Mouse (Mus musculus) lung, postnatal 0 days (tissue): ENCODE data around the gene Gm20388. TPM values are rescaled to one million over a fixed set of nuclear protein-coding genes. Genes with fewer than 3 reads are reported as not detected.
"Not testable (repeated sequence)": the region's sequence is repeated elsewhere in the genome, so short reads cannot be mapped to it uniquely, and the experiment has no call there.

Source experiments
- ATAC-seq: fragments of 200-750 bp; cut with Nextera tagmentation; 2 replicates; pipeline ENCODE4 v1.8.0; 2017; ENCODE audit warnings: moderate library complexity
- DNase-seq: peaks from one replicate; pipeline ENCODE4 v3.0.0-alpha.2; 2016; ENCODE audit warnings: low spot score
- H3K27ac ChIP-seq: fragments of 300-500 bp; sonication (generic); 2 replicates; pipeline ENCODE4 v1.5.1; 2014; ENCODE audit warnings: antibody characterized with exemption, mild to moderate bottlenecking, low read length, mixed read lengths
- H3K27me3 ChIP-seq: fragments of 300-500 bp; sonication (generic); replicated peaks from 2 replicates; pipeline ENCODE4 v1.6.1; 2014; ENCODE audit warnings: low read length, mixed read lengths; ENCODE audit not compliant: insufficient read depth
- H3K36me3 ChIP-seq: fragments of 300-500 bp; sonication (generic); 2 replicates; pipeline ENCODE4 v1.6.1; 2014; ENCODE audit warnings: low read length, mixed read lengths; ENCODE audit not compliant: insufficient read depth
- H3K4me1 ChIP-seq: fragments of 300-500 bp; sonication (generic); 2 replicates; pipeline ENCODE4 v1.6.1; 2014; ENCODE audit warnings: antibody characterized with exemption, low read depth, low read length, mixed read lengths; ENCODE audit not compliant: insufficient read depth
- H3K4me2 ChIP-seq: fragments of 300-500 bp; sonication (generic); replicated peaks from 2 replicates; pipeline ENCODE4 v1.6.1; 2014; ENCODE audit warnings: low read depth, mild to moderate bottlenecking, low read length, moderate library complexity, mixed read lengths
- H3K4me3 ChIP-seq: fragments of 300-500 bp; sonication (generic); 2 replicates; pipeline ENCODE4 v1.5.1; 2014; ENCODE audit warnings: low read depth, low read length
- H3K9ac ChIP-seq: fragments of 300-500 bp; sonication (generic); replicated peaks from 2 replicates; pipeline ENCODE4 v1.6.1; 2014; ENCODE audit warnings: low read depth, mild to moderate bottlenecking
- H3K9me3 ChIP-seq: fragments of 300-500 bp; sonication (generic); 2 replicates; pipeline ENCODE4 v1.6.1; 2016; ENCODE audit warnings: low read length, mixed read lengths
- CTCF ChIP-seq: IDR thresholded peaks from 2 replicates; pipeline ENCODE4 v1.5.1; 2016; ENCODE audit warnings: antibody characterized with exemption, mild to moderate bottlenecking
- EP300 ChIP-seq: IDR thresholded peaks from 2 replicates; pipeline ENCODE4 v1.6.1; 2016; ENCODE audit warnings: antibody characterized with exemption, mild to moderate bottlenecking, control low read depth
- WGBS: fragments of 180-500 bp; shearing (Covaris S2); extraction: QIAGEN DNeasy Blood & Tissue Kit; methylation state at CpG from one replicate; pipeline ENCODE4 v1.1.7; 2014; 5-methylcytosine and 5-hydroxymethylcytosine counted together
- polyA plus RNA-seq: library from polyadenylated mRNA; unstranded; fragments of >200 nt; fragmentation: Nextera tagmentation; extraction: Ambion mirVana; gene quantifications from 2 replicates; pipeline ENCODE4 v1.2.1, GENCODE M21; 2015

Gm20388 gene
- polyA plus RNA-seq, 1 experiment from 2014 or later, result not detected

DNA sequence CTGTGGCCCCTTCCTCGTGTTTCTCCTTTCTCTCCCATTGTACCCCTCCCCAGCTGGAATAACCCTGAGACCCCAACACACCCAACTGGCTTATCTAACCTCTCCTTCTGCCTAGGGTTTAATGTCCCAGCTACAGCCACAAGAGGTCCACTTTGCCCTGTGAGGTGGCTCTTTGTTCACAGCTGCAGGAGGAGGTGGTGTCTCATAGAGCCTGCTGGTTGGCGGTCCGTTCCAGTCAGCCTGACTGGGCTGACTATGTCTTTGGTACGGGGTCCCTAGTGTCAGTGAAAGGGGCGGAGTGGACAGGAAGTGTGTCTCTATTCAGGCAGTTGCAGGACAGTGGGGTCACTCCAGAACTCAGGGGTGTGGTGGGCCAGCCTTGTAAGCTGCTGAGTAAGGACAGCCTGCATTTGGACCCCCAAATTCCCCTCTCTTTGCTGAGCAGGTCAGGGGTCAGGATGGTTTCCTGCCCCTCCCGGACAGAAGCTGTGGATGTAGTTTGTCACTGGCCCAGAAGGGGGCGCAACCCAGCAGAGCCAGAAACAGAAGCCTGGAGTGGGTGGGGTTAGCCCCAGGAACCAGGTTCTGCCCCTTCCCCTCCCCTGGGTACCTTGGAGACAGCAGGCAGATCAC, 453.6 kb downstream of the Gm20388 start:
- Histone ChIP-seq H3K36me3 (no peaks in the 10 kb centered on the region), H3K9ac (no peak overlapping the region), H3K27me3 (no peaks in the 10 kb centered on the region), H3K4me2 (no peak overlapping the region), H3K4me1 (peaks cover 16% of the 10 kb centered on the region), H3K27ac (peak overlapping the region; percentile 43), H3K4me3 (no peak overlapping the region), H3K9me3 (no peaks in the 10 kb centered on the region)
- WGBS, result 32% methylated on average over 6 of the region's 7 CpGs
- DNase-seq (peak; percentile 46), ATAC-seq (peak; percentile 11; the same call in 1 of the 2 replicates)
- peak; percentile 70 for TF ChIP-seq CTCF
- no peak for TF ChIP-seq EP300

DNA sequence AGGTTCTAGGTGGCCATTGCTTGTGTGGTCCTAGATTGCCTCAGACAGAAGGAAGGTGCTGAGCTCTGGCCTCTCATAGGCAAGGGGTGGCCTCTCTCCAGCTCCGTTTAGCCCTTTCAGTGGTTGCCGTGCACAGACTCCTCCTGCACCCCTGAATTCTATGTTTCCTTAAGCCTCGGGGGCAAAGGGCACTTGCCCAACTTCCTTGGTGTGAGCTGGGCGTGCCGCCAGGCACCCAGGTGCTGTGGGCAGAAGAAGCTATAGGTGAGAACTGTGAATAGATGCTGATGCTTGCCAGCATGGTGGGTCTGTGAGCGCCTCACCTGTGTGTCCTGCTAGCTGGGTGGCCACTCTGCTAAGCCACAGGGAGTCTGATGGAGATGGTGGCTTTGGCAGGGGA, 456.2 kb downstream of the Gm20388 start:
- no peak overlapping the region for H3K4me2 ChIP-seq
- H3K4me3 ChIP-seq, result no peak overlapping the region
- DNase-seq (no peak), ATAC-seq (no peak)
- no peak overlapping the region for H3K27ac ChIP-seq
- no peak overlapping the region for H3K9ac ChIP-seq
- H3K27me3 ChIP-seq, result no peaks in the 10 kb centered on the region
- no peaks in the 10 kb centered on the region for H3K9me3 ChIP-seq
- no peak for TF ChIP-seq CTCF
- no peak for TF ChIP-seq EP300
- H3K4me1 ChIP-seq, result peaks cover 24% of the 10 kb centered on the region
- H3K36me3 ChIP-seq, result no peaks in the 10 kb centered on the region
- whole genome bisulfite sequencing, result 80% methylated on average over 6 of the region's 6 CpGs

DNA sequence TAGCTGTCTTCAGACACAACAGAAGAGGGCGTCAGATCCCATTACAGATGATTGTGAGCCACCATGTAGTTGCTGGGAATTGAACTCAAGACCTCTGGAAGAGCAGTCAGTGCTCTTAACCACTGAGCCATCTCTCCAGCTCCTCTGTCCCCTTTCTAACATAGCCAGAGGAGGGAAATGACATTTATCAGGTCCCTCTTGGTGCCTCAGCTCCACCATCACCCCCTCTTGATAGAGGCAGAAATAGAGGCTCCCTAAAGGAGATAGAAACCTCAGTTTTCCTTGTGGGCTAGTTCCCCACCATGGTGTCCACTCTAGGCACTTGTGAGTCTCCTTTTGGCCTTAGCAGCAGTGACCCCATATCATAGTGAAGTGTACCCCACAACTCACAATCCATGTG, 457.6 kb downstream of the Gm20388 start:
- WGBS, result 75% methylated on average over 1 of the region's 1 CpGs
- not testable (repeated sequence) for H3K4me3 ChIP-seq

DNA sequence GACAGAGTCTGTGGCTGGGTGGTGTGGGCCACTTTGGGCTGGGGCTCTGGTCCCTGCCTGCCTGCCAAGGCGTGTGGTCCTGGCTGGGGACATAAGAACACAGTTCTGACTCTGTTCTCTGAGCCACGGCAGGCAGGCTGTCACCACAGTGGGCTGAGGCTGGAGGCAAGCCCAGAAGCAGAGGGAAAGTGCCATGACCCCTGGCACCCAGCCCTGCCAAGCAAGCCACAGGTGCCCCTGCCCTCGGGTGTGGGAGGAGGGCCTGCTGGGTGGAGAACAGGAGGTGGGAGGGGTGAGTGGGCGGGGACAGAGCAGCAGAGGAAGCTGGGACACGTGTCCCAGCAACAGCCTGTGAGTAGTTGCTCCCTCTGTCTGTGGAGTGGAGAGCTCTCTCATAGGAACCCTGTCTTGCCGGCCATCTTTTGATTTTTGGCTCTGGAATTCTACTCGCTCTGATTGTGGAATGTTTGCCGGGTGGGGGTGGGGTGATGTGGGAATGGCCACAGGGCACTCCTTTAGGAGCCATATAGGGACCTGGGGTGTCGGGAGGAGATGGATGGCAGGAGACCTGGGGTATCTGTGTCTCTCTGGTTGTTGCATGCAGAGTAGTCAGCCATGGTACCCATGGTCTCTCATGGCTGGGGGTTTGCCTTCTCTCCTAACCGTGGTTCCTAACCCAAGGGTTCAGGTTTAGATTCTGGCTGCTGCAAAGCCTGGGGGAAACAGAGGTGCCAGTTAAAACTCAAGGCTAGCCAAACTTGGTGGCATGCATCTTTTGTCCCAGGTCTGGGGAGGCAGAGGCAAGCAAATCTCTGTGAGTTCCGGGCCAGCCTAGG, 458.4 kb downstream of the Gm20388 start:
- Histone ChIP-seq H3K36me3 (no peaks in the 10 kb centered on the region), H3K4me2 (0 out of 2 replicates have a peak overlapping the region, but pooled peaks have one; percentile 5), H3K4me3 (no peak overlapping the region), H3K9ac (no peak overlapping the region), H3K27ac (peak overlapping the region; percentile 45), H3K9me3 (no peaks in the 10 kb centered on the region), H3K27me3 (no peaks in the 10 kb centered on the region), H3K4me1 (peaks cover 18% of the 10 kb centered on the region)
- 21% methylated on average over 11 of the region's 11 CpGs for WGBS
- peak; percentile 65 for TF ChIP-seq CTCF
- TF ChIP-seq EP300, result peak; percentile 46; the same call in 1 of the 2 replicates
- peak; percentile 85 for ATAC-seq
- DNase-seq, result peak; percentile 94

More for the DNA sequence above, 457.6 kb downstream of the Gm20388 start:
- DNase-seq, H3K4me2 ChIP-seq, H3K9me3 ChIP-seq, H3K9ac ChIP-seq, ATAC-seq, H3K27me3 ChIP-seq, H3K36me3 ChIP-seq: not testable (repeated sequence)
- Histone ChIP-seq H3K27ac (peak overlapping the region; percentile 45; the same call in 1 of the 2 replicates), H3K4me1 (peaks cover 24% of the 10 kb centered on the region)

DNA sequence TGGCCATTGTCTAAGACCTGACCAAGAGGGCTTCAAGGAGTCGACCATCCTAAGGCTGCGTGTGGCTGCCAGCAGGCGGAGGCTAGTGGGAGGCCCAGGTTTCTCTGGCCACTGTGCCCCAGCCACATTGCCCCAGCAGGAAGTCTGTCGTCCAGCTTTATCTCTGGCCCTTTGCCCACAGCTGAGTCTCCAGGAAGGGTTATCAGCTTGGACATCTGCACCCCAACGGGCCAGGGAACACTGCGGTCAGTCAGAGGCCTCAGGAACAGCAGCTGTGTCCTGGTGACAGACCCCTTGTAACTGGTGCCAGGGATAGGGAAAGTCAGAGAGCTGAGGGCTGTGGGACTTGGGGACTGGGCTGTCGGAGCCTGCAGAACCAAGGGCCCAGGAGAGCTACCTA, 459.3 kb downstream of the Gm20388 start:
- ATAC-seq, result peak; percentile 52
- no peak overlapping the region for H3K9ac ChIP-seq
- peak; percentile 30 for TF ChIP-seq CTCF
- peak; percentile 76 for TF ChIP-seq EP300
- H3K4me3 ChIP-seq, result no peak overlapping the region
- H3K36me3 ChIP-seq, result no peaks in the 10 kb centered on the region
- H3K9me3 ChIP-seq, result no peaks in the 10 kb centered on the region
- 0 out of 2 replicates have a peak overlapping the region, but pooled peaks have one; percentile 45 for H3K27ac ChIP-seq
- H3K4me1 ChIP-seq, result peaks cover 14% of the 10 kb centered on the region
- WGBS, result 38% methylated on average over 7 of the region's 7 CpGs
- peak; percentile 60 for DNase-seq
- no peaks in the 10 kb centered on the region for H3K27me3 ChIP-seq
- H3K4me2 ChIP-seq, result no peak overlapping the region

DNA sequence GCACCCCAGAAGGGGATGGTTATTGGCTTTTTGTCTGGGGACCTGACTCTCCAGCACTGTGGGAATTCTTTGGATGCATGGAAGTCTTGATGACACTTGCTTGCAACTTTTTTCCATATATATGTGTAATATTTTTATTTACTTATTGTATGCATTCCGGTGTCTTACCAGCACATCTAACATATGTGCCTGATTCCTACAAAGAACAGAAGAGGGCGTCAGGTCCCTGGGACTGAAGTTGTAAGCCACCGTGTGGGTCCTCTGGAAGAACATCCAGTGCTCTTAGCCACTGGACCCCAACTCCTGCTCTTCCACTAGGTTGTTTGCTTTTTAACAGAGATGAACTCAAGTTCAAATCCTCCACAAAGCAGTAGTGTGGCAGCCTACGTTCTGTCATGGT, 459.8 kb downstream of the Gm20388 start:
- WGBS, result 66% methylated on average over 4 of the region's 4 CpGs
- TF ChIP-seq CTCF, result peak; percentile 38; the same call in 1 of the 2 replicates
- TF ChIP-seq EP300, result no peak

More for the DNA sequence above, 459.8 kb downstream of the Gm20388 start:
- Histone ChIP-seq H3K36me3 (no peaks in the 10 kb centered on the region), H3K27me3 (no peaks in the 10 kb centered on the region), H3K9ac (no peak overlapping the region), H3K4me1 (peaks cover 14% of the 10 kb centered on the region), H3K4me3 (no peak overlapping the region), H3K4me2 (no peak overlapping the region), H3K9me3 (no peaks in the 10 kb centered on the region), H3K27ac (no peak overlapping the region)
- no peak for ATAC-seq
- no peak for DNase-seq
